Mouse (Mus musculus) ovary, adult 18-20 months (tissue): ENCODE results near the gene Abcc8.

Experiments
- DNase-seq: peaks from one replicate; pipeline ENCODE4 v3.0.0; 2022; ENCODE audit warnings: low spot score, mixed read lengths

Abcc8 gene

DNA sequence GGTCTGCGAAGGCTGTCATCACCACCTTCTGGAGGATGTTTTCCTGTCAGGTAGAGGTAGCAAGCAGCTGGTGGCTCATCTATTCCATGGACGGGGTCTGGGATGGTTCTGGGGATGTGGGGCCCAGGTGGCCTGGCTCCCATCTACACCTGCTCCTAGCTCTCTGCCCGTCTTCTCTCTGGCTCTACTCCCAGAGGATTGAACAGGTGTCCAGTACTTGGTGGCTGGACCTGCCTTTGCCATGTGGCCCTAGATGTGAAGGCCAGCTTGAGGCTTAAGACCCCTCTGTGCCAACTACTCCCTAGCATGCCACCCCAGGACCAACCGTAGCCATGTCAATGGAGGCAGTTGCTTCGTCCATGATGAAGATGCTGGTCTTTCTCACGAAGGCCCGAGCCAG lies 74.3 kb downstream of the Abcc8 start:
- no peak for DNase-seq

DNA sequence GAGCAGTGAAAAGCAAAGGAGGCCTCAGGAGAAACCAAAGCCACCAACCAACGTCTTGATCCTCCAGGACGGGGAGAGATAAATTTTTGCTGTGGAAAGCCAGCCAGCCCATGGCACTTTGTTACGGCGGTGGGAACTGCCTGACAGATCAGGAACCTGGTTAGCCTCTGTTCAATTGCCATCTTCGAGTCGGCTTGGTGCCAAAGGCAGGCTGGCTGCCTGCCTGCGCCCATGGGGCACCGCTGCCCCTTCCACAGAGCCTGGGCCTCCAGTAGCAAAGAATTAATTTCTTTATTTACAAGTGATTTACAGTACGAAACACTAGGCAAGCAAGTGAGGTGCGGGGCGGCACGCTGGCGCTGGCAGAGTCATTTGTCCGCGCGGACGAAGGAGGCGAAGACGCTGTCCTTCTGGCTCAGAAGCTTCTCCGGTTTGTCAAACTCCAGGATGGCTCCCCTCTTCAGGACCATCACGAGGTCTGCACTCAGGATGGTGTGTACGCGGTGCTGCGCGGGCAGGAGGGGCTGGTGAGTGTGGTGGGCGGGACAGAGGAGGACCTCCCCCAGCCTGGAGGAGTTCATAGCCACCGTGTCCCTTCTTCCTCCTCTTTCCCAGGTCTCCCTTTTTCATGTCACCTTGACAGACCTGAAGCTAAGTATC lies 75.4 kb downstream of the Abcc8 start:
- DNase-seq: no peak

DNA sequence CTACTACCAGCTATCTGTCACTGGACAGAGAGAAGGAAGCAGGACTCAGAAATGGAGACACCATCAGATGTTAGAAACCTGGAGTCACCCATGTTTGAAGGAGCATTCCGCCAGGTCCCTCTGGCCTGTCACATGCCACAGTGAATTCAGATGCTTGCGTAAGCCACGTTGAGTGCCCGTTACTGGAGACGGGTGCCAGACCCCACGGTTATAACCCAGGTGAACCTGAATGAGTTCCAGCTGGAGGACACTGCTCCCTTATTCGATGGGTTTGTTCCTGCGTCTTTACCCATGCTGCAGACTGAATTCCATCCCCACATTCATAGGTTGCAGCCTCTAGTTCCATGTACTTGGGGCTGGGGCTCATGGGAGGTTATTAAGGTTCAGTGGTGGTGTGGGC lies 76.1 kb downstream of the Abcc8 start:
- no peak for DNase-seq

DNA sequence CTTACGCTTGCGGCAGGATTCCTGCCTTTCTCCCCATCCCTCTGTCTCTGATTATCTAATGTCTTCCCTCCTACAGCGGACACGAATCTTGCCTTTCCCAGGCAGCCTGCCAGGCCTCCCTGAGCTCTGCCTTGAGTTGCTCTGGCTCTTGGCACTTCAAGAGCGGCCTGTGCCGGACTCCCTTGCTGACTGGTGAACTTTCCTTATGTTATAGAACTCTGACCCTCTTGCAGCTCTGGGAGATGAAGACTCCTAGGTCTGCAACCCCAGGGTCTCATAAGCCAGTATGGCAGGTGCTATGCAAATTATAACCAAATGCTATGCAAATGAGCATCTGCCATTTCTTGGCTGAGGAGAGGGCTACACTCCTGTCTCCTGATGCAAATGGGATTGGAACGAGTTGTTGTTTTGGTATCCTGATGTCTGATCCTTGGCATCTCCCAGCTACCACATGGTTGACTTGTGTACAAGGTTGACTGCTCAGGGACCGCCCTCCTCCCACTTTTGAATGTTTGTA lies 76.7 kb downstream of the Abcc8 start:
- DNase-seq: no peak

DNA sequence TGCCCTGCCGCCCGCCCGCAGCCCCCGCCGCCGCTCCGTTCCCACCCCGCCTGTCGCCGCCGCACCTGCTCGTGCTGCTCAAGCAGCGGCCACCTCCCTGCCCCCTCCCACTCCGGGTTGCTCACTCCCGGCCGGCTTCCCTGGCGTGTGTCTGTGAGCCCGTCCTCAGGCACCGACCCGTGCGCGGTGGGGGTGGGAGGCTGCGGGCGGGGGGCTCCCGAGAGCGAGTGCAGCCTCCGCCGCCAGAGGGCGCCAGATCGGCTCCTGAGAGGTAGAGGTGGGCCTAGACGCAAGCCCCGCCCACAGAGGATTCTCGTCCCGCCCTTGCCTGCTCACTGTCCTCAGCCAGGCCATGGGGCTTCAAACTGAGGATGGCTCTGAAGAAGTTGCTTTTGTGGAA lies 79.3 kb downstream of the Abcc8 start, which contains the start of gene Kcnj11:
Kcnj11 (minus strand) TSS at position 202 of the 400 bp plus-strand sequence.
- peak; percentile 30 for DNase-seq

DNA sequence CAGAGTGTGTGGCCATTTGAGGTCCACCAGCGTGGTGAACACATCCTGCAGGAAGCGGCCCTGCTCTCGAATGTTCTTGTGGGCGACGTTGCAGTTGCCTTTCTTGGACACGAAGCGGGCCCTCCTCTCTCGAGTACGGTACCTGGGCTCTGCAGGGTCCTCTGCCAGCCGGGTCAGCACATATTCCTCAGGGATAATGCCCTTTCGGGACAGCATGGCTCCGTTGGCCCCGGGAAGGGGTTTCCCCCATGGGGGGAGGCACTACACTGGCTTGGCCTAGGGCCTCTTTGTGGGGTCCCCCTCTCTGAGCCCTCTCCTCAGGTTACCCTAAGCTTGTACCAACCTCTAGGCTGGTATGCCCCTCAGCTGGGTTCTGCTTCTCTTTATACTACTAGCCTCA lies 80.2 kb downstream of the Abcc8 start:
- no peak for DNase-seq

DNA sequence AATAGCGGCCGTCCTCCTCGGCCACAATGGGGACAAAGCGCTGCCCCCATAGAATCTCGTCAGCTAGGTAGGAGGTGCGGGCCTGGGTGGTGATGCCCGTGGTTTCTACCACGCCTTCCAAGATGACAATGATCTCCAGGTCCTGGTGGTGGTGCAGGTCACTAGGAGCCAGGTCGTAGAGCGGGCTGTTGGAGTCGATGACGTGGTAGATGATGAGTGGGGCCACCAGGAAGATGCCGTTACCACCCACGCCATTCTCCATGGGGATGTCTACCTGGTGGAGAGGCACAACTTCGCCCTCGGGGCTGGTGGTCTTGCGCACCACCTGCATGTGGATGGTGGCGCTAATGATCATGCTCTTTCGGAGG lies 80.9 kb downstream of the Abcc8 start:
- no peak for DNase-seq

DNA sequence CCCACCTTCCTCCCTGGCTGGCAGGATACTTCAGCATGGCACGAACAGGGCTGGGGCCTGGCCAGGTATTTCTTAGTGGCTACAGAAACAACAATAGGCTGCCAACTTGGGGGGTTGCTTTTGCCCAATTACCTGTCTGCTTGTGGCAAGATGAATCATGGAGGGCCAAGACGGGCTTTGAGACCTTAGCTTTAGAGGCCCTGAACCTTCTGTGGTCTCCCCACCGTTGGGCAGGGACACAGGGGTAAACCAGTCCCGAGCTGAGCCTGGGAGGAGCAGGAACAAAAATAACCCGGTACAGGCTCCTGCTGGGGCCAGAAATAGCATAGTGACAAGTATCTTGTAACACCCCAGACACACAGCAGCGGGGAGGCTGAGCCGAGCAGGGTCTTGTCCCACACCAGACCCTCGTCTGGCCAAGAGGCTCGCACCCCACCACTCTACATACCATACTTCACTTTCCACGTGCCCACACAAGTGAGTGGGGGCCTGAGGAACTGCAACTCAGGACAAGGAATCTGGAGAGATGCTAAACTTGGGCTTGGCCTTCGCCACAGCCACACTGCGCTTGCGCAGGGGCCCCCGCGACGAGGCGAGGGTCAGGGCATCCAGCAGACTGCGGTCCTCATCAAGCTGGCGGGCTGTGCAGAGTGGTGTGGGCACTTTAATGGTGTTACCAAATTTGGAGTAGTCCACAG lies 81.5 kb downstream of the Abcc8 start:
- no peak for DNase-seq

DNA sequence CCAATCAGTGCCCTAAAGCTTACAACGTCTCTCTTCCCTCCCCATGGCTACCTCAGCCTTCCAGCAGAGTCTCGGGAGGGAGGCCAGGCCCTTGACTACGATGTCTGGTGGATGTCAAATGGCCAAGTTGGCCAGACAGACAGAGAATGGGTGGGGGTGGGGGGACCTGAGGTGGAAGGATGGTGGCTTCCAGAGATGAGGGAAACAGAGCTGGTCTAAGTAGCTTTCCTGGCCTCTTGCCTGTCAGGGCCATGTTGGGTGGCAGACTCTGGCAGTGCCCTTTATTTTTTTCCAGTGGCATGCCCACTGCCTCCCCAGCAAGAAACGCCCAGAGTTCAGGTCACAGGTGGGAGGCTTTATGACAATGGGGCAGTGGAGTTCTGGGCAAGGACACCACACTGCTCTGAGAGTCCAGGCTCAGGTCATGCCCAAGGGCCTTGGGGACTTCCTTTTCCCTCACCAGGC lies 82.5 kb downstream of the Abcc8 start:
- DNase-seq: no peak

DNA sequence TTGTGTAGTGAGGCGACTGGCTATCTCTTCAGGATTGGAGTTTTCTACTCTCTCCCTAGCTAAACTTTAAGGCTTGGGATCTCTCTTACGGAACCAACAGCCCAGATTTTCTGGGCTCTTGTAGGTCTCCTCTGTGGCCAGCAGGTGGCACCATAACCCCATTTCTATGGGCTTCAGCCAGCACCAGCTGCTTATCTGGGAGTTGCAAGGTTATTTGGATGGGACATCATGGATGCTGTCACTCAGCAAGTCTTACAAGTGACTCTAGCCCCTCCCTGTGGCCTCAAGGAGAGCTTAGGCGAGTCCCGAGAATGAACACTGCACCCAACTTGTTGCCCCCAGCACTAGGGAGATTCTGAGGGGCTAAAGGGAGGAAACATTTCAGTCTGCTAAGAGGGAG lies 83.7 kb downstream of the Abcc8 start:
- DNase-seq: peak; percentile 19

DNA sequence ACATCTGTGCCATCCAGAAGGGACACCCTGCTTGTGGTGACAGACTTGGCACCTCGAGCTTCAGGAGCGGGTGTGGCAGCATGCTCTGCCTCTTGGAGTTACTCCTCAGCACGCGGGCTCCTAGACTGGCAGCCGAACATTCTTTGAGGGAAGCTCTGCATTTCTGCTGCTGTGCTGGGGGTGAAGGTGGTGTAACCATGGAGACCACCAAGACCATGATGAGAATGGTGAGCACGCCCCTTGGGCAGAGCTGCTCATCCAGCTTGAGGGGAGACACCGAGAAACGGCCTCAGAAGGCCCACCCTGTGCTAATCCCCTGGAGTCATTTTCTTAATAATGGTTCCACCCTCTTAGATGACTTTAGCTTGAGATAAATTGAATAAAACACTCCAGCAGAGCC lies 87.0 kb downstream of the Abcc8 start:
- DNase-seq: no peak

DNA sequence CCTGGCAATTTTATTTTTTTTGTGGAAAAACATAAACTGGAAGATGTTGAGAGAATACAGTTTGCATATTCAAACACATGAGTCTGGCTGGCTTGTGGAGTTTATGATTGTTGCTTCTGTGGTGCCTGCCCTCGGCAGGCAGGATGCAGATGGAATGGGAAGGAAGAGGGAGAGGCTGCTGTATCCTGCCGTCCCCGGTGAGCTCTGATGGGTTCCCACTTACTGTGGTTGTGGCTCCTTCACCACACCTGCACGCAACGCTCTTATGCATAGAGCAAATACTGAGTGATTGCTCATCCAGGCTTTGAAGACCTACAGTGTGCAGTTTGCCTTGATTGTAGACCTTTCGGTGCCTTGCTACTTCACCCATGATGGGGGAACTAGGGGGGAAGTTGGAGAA lies 91.6 kb downstream of the Abcc8 start:
- no peak for DNase-seq

DNA sequence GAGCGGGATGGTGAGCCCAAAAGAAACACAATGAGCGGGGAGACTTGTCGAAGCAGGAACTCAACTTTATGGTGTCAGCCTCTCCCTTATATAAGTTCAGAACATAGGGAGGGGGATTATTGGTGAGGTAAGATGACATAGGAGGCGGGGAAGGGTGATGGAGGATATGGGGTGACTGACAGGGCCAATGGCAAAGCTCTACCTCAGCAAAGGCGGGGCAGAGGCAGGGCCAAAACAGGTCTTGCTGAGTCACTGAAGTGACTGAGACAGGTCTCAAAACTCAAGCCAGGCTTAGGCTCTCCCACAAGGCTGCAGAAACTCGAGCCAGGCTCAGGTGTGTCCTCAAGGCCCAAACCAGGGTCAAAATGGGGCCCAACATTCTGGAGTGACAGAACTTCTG lies 93.5 kb downstream of the Abcc8 start:
- no peak for DNase-seq

DNA sequence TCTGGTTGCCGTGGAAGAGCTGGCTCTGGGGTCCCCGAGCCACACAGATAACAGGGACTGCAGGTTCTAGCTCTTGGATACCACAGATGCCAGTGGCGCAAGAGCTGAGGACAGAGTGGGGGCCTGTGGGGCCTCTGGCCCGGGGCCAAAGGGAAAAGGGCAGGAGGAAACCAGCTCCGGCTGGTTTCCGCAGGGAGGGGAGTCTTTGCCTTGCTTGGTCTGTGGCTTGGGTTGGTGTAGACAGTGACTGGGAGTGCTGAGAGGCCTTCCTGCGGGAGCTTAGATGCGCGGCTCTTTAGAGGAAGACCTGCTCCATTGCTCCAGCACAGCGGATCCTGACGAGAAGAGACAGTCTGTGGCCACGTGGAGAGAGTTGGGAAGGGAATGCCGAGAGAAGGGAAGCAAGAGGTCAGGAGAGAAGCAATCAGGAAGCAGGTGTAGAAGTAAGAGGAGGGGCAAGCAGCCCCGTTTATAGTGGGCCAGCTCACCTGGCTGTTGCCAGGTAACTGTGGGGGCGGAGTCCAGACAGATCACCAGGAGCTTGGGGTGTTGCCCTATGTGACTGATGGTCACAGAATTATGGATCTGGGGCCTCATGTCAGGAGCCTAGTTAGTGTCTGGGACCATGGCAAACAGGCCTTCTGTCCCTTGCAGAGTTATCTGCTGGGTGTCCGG lies 94.9 kb downstream of the Abcc8 start:
- no peak for DNase-seq

DNA sequence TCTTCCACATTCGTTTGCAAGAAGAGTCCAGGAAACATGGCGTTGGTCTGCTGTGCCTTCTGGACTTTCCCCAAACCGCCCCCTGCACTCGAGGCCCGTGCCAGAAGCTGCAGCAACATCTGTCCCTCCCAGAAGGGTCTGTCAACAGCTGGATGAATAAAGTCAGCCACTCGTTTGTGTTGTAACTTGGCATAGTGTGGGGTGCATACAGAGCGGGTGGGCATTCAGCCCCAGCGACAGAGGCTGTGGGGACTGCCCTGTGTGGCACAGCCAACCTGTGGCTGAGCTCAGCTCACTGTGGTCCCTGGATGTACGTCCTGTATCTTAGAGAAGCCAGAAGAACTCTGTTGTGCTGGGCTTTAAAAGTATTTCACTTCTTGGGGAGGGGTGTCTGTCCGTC lies 95.8 kb downstream of the Abcc8 start:
- DNase-seq: no peak

DNA sequence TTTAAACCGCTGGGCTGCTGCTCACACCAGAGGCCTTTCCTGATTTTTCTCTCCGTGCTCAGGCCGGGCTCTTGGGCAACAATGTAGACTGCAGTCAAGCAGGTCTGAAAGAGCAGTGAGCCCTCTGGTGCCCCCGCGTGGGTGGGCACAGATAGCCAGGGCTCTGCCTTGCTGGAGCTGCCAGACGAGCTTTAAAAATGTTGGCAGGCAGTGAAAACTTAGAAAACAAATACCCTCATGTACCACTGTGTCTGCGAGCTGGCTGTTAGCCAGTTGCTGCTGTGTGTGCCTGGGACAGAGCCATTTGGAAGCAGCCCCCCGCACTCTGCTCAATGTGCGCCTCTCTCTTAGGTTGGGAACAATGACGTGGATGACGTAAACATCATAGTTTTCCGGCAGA lies 102.2 kb downstream of the Abcc8 start:
- DNase-seq: no peak

DNA sequence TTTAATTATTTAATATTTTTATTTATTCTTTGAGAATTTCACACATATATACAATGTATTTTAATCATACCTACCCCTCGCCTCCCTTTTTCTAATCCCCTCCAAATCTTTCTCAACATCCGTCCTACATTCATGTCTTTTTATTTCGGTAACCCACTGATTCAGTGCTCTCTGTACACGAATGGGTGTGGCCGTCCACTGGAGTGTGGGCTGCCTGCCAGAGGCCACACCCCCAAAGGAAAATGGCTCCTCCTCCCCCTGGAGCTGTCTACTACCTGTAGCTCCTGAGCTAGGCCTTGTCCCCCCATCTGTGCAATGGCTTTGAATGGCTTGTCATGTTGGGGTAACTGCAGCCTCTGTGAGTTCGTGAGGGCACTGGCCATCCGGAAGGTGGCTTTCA lies 103.0 kb downstream of the Abcc8 start:
- DNase-seq: no peak

DNA sequence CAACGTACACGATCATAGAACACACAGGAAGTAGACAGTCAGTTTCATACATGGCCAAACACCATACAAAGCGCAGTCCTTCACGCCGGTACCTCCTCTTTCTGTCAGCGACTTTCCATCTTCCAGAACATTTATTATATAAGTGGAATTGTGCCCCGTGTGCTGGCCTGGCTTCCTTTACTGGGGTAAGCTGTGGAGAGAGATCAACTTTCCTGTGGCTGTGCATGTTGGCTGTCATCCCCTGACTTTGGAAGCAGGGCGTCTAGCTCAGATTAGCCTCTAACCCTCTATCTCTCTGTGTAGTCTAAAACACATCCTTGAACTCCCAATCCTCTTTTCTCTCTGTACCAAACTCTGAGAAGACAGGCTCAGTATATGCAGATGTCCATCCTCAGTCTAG lies 111.0 kb downstream of the Abcc8 start:
- no peak for DNase-seq

DNA sequence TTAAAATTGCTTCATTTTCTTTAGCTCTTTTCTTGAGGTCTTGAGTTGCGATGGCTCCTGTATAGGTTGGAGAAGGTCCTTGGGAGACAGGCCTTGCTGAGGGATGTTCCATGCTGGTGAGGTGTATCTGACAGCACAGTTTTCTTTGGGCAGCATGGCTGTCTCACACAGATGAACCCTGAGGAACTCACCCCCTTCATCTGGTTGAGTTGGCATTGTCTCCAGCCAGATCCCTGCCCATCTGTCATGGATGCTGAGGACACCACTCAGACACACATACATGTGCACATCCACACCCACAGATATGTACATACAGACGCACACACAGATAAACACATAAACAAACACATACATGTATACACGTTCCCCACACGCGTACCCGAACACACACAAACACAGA lies 116.5 kb downstream of the Abcc8 start:
- DNase-seq: no peak

DNA sequence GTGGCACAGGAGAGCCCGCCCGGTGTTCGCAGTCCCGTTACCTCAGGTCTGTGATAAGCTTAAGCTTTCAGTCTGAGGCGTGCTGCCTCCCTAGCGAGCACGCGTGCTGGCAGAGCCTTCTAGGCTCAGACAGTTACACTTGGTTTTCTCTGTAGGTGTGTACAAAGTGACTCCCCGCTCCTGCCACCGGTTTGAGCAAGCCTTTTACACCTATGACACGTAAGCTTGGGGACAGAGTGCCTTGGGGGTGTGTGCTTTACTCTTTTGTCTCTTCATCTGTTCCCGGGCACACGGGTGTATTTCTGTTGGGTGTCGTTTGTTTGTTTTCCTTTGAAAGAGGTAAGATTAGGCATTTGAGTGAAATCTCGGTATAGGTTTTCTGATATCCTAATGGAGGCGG lies 118.2 kb downstream of the Abcc8 start:
- no peak for DNase-seq

DNA sequence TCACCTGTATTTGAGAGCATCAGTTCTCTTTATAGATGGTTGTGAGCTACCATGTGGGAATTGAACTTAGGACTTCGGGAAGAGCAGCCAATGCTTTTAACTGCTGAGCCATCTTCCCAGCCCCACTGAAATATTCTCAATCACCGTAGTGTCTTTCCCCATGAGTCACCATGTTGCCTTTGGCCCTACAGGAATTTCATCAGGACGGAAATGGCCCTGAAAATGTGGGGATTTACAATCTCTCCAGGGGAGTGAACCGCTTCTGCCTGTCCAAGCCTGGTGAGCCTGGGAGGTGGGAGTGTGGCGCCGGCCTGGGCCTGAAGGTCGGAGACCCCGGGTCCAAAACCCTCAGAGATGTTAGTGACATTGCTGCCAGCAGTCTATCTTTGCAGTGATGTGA lies 119.1 kb downstream of the Abcc8 start:
- no peak for DNase-seq

DNA sequence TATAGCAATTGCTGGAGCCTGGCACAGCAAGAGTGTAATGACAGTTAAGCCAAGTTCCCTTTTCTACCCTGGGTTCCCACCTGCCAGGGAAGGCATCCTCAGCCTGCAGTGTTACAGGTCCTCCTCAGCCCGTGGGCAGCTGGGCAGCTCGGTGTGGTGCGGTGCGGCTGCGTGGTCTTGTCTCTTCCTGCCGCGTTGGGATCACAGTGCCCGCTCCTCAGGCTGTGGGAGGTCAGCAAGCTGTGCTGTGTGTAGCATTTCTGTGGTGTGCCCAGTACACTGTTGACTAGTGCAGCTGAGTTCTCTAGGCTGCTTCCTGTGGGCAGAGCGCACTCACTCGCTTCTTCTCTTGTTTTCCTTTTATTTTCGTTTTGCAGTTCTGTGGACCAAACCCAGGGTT lies 121.0 kb downstream of the Abcc8 start:
- no peak for DNase-seq
